Mouse (Mus musculus) E14TG2a.4 (cell line): Measurements from ENCODE around the gene Wwox.

Source experiments
- CTCF ChIP-seq: conservative IDR thresholded peaks from 2 replicates; pipeline ENCODE4 v1.5.1; 2014; ENCODE audit warnings: low read length
- POU5F1 ChIP-seq: IDR thresholded peaks from 2 replicates; pipeline ENCODE4 v1.6.1; 2014; ENCODE audit warnings: low read length, borderline replicate concordance

- no peak for TF ChIP-seq CTCF
- TF ChIP-seq POU5F1: no peak
These were observed 123.9 kb downstream of the Wwox start for GRCm38 (mm10) chr8:114563361-114563760.
